In genomic region chr5:66337969-66338345, GRCm38 (mm10) we compare ENCODE assay signal across 8 mouse cellular contexts.
DNase-seq lines count a peak whose midpoint lies in the region; ATAC-seq and TF ChIP-seq lines count a peak whose summit lies in the region.

No protein-coding gene starts in this region.

- H3K9me3 ChIP-seq in intestine, postnatal 0 days (ENCODE audit: control insufficient read depth), result no peaks in the 10 kb centered on the region

- peak overlapping the region; percentile 51 for H3K4me3 ChIP-seq in cerebellum, adult 2 months (replicated peaks; ENCODE audit: insufficient read depth, low read depth, low read length)
- peak overlapping the region; percentile 37; the same call in 1 of the 2 replicates for H3K4me3 ChIP-seq in intestine, postnatal 0 days (ENCODE audit: low read depth, low read length)

- no peak for TF ChIP-seq POLR2A in cerebellum, adult 2 months (IDR thresholded peaks at IDR 0.05; ENCODE audit: borderline replicate concordance, insufficient read depth, low read length)

- WGBS in cerebellum, adult 2 months, result 9% methylated on average over 6 of the region's 6 CpGs
- WGBS in intestine, postnatal 0 days, result 52% methylated on average over 6 of the region's 6 CpGs

- no peaks in the 10 kb centered on the region for H3K27me3 ChIP-seq in cerebellum, adult 2 months (ENCODE audit: control insufficient read depth, insufficient read depth, low read length)
- no peaks in the 10 kb centered on the region for H3K27me3 ChIP-seq in intestine, postnatal 0 days (replicated peaks; ENCODE audit: control insufficient read depth, insufficient read depth, low read length)

- peak overlapping the region; percentile 87 for H3K4me2 ChIP-seq in intestine, postnatal 0 days (replicated peaks; ENCODE audit: low read depth)

- no peak overlapping the region for H3K9ac ChIP-seq in intestine, postnatal 0 days (ENCODE audit: low read depth, low read length)

- no peak overlapping the region for H3K27ac ChIP-seq in cerebellum, adult 2 months (ENCODE audit: insufficient read depth, low read length)
- no peak overlapping the region for H3K27ac ChIP-seq in intestine, postnatal 0 days (ENCODE audit: low read depth, low read length)

- TF ChIP-seq CTCF in cerebellum, adult 2 months (IDR thresholded peaks at IDR 0.05; ENCODE audit: borderline replicate concordance, insufficient read depth, low read depth, low read length), result no peak
- TF ChIP-seq CTCF in intestine, postnatal 0 days (IDR thresholded peaks at IDR 0.05; ENCODE audit: low read depth), result no peak

- DNase-seq in adrenal gland, postnatal 14 days, result peak; percentile 62
- no peak for DNase-seq in adrenal gland, postnatal 25 days
- peak; percentile 50 to 55 for DNase-seq in cerebellum, adult 2 months
- peak; percentile 79 to 81 for DNase-seq in heart, adult 18-20 months
- DNase-seq in lung, adult 18-20 months, result peak; percentile 67 to 72
- peak; percentile 65 for DNase-seq in retina, postnatal 1 day
- no peak for DNase-seq in frontal cortex, postnatal 36 days (ENCODE audit: low spot score in 2 of 2)

- no peak for ATAC-seq in intestine, postnatal 0 days

- peaks cover 5% of the 10 kb centered on the region for H3K4me1 ChIP-seq in cerebellum, adult 2 months (ENCODE audit: control insufficient read depth, insufficient read depth, low read length)
- peaks cover 4% of the 10 kb centered on the region for H3K4me1 ChIP-seq in intestine, postnatal 0 days (replicated peaks; ENCODE audit: control insufficient read depth, insufficient read depth, low read length)

- no peaks in the 10 kb centered on the region for H3K36me3 ChIP-seq in intestine, postnatal 0 days (ENCODE audit: control insufficient read depth, insufficient read depth)

Comparison
In these comparisons a context has a peak if more than half of its experiments do, and no peak if none do; other contexts are left out.
1. DNase-seq: peak in adrenal gland, postnatal 14 days (single experiment), cerebellum, adult 2 months (2 of 2), heart, adult 18-20 months (2 of 2), lung, adult 18-20 months (2 of 2) and retina, postnatal 1 day (single experiment); none in adrenal gland, postnatal 25 days (single experiment) and frontal cortex, postnatal 36 days (0 of 2).